Mouse (Mus musculus): ENCODE data around the gene Mxi1.
"Not testable (repeated sequence)": the region's sequence is repeated elsewhere in the genome, so short reads cannot be mapped to it uniquely, and the experiment has no call there.

The Mxi1 gene

DNA sequence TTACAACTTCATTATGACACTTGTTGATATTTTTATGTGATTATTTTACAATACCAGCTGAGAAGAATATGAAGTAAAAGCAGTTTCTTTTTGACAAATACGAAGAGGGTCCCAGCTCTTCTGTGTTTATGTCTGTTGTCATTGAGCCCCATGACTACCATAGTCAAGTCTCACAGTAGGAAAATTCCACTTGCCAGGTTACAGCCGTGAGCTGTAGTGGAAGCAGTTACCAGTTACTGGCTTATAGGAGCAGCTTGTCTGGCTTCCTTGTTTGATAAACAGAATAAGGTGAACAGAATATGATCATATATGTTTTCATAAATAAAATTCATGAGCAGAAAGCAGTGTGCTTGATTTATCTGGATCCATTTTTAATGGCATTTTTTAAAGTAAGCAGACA lies 54.2 kb downstream of the Mxi1 start:
- DNase-seq (ENCODE audit: low read depth, low spot score) = no peak

DNA sequence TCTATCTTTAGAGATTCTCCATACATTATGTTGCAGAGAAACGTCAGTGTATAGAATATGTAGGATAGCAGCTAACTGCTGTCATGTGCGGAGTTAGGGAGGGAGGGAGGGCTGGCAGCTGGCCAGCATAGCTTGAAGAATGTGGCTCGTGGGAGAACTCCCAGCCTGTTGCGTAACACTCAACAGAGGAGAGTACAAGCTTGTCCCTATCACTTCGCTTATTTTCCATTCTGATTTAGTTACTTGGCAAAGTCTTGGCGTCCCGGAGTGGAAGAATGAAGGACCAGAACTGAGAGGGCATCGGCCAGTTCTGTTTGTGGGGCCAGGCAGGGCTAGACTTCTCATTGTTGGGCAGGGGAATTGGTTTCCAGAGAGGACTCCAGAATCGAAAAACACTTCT lies 54.6 kb downstream of the Mxi1 start:
- DNase-seq (ENCODE audit: low read depth, low spot score) = peak; percentile 77

DNA sequence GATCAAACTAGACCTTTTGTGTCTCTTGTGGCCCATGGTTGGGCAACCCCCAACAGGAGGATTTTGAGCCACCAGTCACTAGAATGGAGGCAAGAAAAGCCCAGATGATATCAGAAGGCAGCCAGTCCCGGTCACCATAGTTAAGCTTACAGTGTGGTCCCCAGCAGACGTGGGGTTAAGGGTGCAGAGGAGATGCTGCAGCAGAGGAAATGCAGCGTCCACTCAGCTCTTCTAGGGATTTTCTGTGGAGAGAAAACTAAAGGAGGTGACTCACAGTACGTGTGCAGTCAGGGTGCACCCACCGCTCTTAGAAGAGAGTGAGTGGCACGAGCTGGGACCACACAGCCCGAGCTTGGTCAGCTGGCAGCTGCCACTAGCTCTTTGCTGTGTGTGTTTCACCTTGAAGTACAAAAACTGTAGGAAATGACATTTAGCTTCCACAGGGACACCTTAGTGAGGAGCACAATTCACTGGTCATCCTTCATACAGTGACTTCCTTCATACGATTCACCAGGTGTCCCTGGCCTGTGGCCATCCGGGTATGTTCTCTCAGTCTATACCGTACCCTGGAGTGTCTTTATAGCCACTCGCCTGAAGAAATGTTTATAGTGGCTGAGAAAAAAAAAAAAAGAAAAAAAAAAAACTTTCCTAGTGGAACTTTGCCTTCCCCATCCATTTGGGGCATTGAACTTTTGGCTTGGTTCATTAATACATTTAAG lies 55.9 kb downstream of the Mxi1 start:
- no peak for DNase-seq (ENCODE audit: low read depth, low spot score)

DNA sequence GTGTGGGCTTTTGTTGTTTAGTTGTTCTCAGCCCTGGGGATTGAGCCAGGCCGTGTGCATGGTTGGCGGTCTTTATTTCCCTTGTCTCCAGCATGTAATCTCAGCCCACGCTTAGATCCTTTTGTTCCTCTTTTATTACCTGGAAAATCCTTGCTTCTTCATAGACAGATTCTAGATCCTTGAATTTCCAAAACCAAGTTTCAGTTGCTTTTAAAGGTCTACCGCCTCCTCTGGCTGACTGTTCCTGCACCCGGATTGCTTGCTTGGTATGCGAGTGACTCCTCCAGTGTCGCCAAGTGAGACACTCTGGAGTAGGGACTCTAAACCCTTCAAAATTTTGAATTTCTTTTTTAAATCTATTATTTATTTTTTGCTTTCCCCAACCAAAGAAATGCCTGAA lies 56.6 kb downstream of the Mxi1 start:
- DNase-seq (ENCODE audit: low read depth, low spot score) = no peak

DNA sequence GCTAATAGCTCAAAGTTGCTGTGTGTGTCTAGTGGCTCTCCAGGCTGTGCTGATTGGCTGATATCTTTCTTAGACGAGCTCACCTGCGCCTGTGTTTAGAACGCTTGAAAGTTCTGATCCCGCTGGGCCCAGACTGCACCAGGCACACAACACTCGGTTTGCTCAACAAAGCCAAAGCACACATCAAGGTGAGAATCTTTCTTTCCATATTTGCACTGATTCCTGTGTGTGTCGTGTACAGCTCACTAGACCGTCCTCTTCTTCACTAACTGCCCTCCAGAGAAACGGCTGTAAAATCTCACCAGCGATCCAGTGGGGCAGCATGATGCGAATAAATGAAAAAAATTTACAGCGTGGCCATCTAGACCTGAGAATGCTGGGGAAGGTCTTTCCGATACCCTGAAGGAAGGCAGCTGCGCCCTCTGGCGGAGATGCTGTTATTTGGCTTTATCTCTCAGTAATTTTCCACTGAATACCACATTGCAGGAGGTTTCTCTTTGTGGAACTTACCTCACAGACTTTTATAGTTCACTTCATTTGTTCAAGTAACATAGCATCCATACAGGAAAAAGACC lies 59.2 kb downstream of the Mxi1 start:
- DNase-seq (ENCODE audit: low read depth, low spot score) = peak; percentile 77

DNA sequence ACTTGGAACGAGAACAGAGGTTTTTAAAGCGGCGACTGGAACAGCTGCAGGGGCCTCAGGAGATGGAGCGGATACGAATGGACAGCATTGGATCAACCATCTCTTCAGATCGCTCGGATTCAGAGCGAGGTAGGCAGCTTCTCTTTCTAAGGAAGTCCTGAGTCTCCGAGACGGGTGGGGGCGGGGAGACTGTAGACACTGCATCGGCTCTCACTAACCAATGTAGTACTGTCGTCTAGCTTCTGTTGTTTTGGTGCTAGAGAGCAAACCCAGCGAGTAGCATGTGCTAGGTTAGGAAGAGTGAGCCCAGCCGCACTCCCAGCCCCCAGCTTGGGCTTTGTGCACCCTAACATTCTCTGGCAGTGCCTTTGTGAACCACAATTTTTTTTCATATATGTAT lies 59.9 kb downstream of the Mxi1 start:
- no peak for DNase-seq (ENCODE audit: low read depth, low spot score)

DNA sequence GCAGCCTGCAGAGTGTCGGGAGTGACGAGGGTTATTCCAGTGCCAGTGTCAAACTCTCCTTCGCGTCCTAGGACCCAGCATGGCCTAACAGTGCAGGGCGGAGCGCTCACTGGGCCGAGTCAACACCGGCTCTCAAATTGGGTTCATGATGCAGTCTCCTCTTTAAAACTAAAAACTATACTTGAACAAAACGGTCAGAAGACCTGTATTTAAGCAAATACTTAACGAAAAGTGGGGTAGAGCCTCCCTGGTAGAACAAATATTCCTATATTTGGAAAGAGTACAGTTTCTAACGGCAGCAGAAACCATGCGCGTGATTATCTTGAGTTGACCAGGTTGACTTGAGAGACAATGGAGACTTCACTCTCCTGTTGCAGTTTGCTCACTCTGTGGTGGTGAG lies 61.3 kb downstream of the Mxi1 start, which contains the start of gene Gm10197:
Gm10197 (minus strand) TSS at position 101 of the 400 bp plus-strand sequence.
- no peak for DNase-seq (ENCODE audit: low read depth, low spot score)

DNA sequence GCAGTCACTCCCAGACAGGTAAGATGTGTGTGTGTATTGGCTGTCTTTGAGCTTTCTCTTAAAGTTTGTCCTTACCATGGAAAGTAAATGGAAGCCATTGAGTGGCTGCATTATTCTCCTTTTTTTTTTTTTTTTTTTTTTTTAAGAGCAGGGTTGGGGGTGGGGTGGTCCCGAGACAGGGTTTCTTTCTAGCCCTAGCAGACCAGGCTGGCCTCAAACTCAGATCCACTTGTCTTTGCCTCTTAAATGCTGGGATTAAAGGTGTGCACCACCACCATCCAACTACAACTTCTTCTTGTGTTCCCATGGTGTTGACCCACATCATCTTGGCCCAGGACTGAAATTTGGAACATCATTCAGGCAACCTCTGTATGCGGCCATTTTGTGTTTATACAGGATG lies 63.3 kb downstream of the Mxi1 start:
- DNase-seq (ENCODE audit: low read depth, low spot score) = no peak

DNA sequence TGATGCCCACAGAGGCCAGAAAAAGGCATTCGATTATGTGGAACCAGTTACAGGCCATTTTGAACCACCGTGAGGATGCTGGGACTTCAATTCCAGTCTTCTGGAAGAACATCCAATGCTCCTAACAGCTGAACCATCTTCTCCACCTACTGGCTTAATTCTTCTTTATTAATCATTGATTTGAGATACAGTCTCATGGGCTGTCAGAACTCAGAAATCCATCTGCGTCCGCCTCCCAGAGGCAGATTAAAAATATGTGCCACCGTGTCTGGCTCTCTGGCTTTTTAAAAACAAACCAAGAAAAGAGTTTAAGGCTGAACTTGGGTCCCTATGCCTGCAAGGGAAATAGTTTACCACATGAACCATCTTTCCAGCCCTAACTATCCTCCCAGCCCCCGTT lies 65.0 kb downstream of the Mxi1 start:
- no peak for DNase-seq (ENCODE audit: low read depth, low spot score)

DNA sequence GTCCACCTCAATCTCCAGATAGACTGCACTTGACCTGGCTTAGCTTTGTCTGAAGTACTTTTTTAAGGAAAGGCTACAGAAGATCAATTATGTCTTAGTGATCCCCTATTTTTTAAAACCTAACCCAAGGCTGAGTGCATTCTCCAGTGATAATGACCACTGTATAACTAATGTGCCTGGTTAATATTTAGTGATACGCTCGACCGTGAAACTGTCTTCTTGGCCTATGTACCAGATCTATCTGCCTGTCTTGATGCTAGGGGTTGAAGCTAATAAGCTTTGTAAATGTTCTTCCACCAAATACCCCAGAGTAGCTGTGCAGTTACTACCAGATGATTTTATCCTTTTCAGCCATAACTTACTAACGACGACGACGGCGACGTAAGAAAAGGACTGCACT lies 65.5 kb downstream of the Mxi1 start:
- no peak for DNase-seq (ENCODE audit: low read depth, low spot score)

DNA sequence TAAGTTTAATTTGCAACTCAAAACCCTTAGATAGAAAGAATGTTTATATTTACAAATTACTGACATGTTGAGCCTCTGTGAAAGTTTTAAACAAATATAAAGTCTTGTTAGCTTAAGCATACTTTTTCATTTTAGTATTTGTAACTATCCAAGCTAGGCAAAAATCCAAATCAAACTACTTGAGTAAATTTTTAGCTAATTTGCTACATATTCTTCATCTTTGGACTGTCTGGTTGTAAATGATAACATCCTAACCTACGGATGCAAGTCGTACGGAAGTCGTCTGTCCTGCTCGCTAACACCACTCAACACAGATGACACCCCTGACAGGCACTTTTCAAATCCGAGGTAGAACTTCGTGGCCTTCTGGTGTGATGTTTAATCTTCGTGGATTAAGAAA lies 67.3 kb downstream of the Mxi1 start:
- no peak for DNase-seq (ENCODE audit: low read depth, low spot score)

DNA sequence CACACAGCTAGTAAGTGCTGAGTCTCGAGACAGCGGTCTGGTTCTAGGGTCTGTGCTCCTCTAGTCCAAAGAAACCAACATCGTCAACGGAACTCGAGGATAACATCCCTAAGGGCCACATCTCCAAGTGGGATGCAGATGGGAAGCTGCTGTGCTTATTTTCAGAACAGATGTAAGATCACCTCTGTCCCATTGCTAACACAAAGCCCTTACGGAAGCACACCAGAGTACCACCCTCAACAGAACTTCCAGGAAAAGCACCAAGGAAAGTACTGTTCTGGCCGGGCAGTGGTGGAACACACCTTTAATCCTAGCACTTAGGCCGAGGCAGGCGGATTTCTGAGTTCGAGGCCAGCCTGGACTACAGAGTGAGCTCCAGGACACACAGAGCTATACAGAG lies 68.1 kb downstream of the Mxi1 start:
- DNase-seq (ENCODE audit: low read depth, low spot score) = no peak

DNA sequence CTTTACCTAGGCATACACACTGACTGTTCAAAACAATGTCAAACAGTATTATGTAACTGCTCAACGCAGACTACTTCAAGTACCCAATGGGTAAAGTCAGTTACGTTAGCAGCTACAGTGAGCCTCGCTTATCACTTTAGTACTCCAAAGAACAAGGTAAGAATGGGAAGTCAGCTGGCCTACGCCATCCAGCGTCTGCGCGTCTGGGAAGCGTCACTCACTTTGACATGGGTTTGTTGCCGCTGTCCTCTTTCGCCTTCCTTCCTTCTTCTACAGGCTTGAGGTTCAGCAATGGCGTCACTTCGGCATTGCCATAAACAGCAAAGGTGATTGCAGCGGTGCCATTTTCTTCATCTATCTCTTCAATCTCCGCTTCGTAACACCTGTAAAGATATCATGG lies 73.0 kb downstream of the Mxi1 start:
- no peak for DNase-seq (ENCODE audit: low read depth, low spot score)

DNA sequence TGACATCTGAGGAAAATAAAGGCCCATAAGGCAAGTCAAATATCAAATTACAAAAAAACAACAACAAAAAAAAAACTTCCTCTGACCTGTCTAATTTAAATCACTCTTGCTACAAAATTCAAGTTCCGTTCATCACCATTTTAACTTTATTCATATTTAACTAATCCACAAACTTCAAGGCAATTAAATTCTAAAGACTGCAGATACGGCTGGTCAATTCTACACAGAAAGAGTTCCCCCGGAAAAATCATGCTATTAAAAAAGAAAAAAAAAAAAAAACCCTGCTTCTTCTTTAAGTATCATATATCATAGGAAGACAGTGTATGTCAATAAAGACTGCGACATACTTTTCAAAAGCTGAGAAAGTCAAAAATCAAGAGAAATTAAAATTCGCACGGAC lies 79.1 kb downstream of the Mxi1 start:
- no peak for DNase-seq (ENCODE audit: low read depth, low spot score)

DNA sequence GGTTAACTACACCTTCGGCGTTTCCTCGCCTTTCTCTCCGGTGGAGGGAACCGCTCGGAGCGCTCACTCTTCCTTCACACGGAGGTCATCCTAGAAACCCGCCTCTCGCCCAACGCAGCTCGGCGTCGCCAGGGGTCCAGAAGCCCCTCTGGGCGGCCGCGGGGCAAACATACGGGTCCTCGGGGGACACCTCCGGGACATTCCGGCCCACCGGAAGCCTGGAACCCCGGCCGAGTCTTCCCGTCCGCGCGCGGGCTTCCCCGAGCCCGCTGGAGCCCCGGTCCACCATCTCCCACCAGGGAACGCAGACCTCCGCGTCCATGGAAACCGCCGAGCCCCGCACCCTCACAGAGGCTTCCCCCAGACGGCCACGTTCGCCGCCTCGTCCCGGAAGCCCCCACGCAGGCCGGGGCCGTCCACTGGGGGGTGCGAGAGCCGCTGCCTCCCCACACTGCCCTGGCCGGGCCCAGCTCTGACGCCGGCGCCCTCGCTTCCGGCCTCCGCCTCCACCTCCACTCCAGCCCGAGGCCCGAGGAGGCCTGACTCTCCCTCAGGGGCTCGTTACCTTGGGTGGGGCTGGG lies 79.6 kb downstream of the Mxi1 start:
- peak; percentile 25 for DNase-seq (ENCODE audit: low read depth, low spot score)

DNA sequence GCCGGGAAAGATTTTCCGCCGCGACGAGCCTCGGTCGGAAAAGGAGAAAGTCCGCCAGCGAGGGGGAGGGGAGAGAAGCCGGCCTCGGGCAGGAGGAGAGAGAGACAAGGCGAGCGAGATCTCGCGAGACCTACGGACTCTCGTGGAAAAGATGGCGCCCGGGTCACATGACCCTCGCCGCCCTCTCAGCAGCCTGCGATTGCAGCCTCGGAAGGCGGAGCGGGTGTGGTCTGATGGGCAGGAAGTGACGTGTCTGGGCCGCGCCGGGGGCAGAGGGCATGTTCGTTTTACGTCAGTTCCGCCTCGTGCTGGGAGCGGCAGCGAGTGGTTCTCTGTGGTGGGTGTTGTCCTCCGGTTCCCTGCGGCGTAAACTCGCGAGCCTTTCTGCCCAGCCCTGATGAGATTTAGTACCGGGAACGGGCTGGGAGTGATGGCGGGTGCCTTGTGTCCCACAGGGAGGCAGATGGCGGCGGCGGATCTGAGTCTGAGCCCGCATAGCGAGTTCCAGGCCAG lies 80.2 kb downstream of the Mxi1 start, which contains the start of gene Smndc1:
Smndc1 (minus strand) TSS at position 84 of the 513 bp plus-strand sequence.
- peak; percentile 99 for DNase-seq (ENCODE audit: low read depth, low spot score)

DNA sequence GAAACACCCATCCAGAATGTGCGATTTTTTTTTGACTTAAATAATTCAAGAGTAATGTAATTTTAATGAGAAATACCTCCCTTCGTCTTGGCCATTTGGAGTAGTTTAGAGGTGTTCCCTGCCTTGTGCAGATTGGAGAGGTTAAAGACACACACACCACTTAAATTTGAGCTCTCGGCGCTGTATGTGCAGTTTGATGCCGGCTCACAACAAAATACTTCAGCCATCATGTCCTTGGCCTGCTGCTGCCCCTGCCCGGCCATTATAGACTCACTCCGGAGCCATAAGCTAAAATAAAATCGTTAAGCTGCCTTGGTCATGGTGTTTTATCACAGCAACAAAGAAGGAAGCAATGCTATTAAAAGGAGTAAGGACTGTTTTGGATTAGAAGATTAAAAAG lies 81.1 kb downstream of the Mxi1 start:
- DNase-seq (ENCODE audit: low read depth, low spot score) = peak; percentile 24

DNA sequence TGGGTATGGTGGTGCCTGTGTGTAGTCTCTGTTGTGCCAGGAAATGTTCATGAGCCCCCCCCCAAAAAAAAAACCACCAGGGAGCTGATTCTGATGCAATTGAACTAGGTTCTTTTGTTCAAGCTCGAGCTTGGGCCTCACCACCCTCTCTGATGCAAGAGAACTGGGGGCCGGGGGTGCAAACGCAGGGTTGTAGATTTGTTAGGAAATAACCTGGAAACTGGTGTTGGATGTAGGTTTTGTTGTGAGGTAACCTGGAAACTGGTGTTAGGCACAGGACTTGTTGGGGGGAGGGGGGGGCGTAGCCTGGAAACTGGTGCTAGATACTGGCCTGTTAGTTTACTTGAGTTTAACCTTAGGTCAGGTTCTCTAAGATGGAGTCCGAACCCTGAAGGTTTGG lies 81.5 kb downstream of the Mxi1 start:
- DNase-seq (ENCODE audit: low read depth, low spot score) = peak; percentile 35

DNA sequence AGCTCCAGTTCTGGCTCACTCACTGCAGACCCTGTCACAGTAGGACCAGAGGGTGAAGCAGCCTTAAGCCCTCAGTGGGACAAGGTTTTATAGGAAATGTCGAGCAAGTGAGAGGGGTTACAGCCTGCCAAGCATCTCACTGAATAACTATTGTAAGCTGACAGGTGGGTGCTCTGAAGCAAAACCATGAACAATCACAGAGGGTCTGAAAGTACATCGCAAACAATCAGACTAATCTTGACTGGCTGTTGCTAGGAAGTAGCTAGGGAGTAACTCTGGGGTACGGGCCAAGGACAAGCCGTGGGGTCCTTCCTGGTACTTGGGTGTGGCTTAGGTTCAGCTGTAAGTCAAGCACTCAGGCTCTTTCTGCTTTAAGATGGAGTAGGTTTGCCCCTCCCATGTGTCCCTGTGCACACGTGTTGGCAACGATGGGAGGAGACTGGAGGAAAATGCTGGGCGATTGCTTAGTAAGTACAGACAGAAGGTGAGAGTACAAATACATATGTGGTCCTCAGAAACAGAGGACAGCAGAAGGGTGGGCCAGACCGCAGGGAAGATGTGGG lies 82.5 kb downstream of the Mxi1 start:
- DNase-seq (ENCODE audit: low read depth, low spot score) = no peak

DNA sequence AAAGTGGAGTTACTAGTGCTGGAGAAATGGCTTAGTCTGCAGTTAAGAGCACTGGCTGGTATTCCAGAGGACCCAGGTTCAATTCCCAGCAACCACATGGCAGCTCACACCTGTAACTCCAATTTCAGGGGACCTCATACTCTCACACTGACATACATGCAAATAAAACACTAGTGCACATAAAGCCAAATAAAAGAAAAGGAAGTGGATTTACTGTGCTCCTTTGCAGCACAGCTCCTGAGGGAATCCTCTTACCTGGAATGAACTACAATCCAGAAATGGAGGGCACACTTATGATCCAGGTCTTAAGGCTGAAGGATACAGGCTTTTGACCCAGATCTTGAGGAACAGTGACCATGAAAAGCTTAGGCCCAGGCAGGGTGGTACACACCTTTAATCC lies 83.3 kb downstream of the Mxi1 start:
- no peak for DNase-seq (ENCODE audit: low read depth, low spot score)

DNA sequence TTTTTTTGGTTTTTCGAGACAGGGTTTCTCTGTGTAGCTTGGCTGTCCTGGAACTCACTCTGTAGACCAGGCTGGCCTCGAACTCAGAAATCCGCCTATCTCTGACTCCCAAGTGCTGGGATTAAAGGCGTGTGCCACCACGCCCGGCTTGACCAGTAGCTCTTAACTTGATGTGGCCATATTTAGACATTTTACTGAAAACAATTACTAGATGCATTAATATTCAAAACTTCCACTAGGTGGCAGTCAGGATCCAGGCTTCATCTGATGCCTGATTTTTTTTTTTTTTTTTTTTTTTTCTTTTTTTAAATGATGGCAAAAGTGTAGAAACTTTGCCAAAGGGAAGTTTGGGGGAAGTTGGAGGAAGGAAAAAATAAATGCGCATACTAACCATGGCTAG lies 84.2 kb downstream of the Mxi1 start:
- DNase-seq (ENCODE audit: low read depth, low spot score) = peak; percentile 91

DNA sequence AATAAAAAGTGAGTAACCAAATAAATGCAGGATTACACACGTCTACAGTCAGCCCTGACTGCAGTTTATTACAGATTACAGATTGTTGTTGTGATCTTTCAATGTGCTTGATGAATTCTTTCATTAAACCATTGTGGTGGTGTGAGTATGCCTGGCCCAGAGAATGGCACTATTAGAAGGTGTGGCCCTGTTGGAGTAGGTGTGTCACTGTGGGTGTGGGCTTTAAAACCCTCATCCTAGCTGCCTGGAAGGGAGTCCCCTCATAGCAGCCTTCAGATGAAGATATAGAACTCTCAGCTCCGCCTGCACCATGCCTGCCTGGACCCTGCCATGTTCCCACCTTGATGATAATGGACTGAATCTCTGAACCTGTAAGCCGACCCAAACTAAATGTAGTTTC lies 84.6 kb downstream of the Mxi1 start:
- DNase-seq (ENCODE audit: low read depth, low spot score) = not testable (repeated sequence)

DNA sequence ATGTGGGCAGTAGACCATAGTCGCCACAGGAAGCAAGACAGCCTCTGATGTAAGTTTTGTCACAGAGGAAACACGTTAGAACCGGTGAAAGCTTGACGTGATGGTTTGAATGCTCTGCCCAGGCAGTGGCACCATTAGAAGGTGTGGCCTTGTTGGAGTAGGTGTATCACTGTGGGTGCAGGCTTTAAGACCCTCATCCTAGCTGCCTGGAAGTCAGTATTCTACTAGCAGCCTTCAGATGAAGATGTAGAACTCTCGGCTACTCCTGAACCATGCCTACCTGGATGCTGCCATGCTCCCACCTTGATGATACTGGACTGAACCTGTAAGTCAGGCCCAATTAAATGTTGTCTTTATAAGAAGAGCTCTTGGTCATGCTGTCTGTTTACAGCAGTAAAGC lies 85.5 kb downstream of the Mxi1 start:
- not testable (repeated sequence) for DNase-seq (ENCODE audit: low read depth, low spot score)

Measured in 3T3-L1 (cell line).